Mouse (Mus musculus) myocyte (in vitro differentiated cells): ENCODE measurements at regions not wholly inside any gene's neighbourhood (a gene's known extent, or its start where the extent isn't known, plus 50 kb on each side); places are given as distances from the start of the nearest gene placed in this dataset.

Source experiments
- MAX ChIP-seq: IDR thresholded peaks from one replicate; pipeline ENCODE4 v1.6.1; 2011; ENCODE audit warnings: low read depth, mild to moderate bottlenecking, control low read depth
- MYOD1 ChIP-seq, 3 experiments: IDR thresholded peaks; one replicate each; pipeline ENCODE4 v1.6.1; 2011; ENCODE audit warnings: control low read depth in 2 of 3, low read depth in 2 of 3, mild to moderate bottlenecking in 2 of 3, moderate library complexity in 1 of 3; ENCODE audit not compliant: insufficient read length in 2 of 3, control insufficient read depth in 1 of 3

DNA sequence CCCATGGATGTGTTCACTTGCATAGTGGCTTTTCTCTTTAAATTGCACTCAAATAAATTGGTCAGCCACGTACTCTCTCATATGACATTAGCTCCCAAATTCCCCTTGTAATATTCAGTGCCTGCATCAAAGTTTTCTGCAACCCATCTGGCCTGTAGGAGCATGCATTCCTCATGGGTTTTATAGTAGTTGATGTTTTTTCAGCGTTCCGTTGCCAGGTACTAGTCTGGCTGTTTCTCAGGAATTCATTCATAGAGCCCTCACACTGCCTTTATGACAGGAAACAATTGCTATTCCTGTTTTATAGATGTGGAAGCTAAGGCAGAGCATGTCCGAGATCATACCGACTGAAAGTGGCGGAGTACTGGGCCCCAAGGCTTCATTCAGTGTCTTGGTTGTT lies 292.6 kb upstream of the N4bp1 start:
- TF ChIP-seq MYOD1 (IDR thresholded peaks at IDR 0.05; ENCODE audit: control insufficient read depth in 1 of 3, insufficient read length in 2 of 3, low read depth in 2 of 3) (no peak), MAX (no peak)
